Mouse (Mus musculus): ENCODE data around the gene Irf4. TPM values are rescaled to one million over a fixed set of nuclear protein-coding genes. Genes with fewer than 3 reads are reported as not detected.

The Irf4 gene
- polyA plus RNA-seq, 1 experiment from 2014 or later: 0.10 TPM

- H3K4me3 ChIP-seq (ENCODE audit: low read depth, low read length): no peak overlapping the region
- H3K27ac ChIP-seq (ENCODE audit: low read length): no peak overlapping the region
- H3K36me3 ChIP-seq (ENCODE audit: control insufficient read depth, insufficient read depth, low read length): no peaks in the 10 kb centered on the region
- ATAC-seq: no peak
- WGBS: 78% methylated on average over 11 of the region's 11 CpGs
- H3K9me3 ChIP-seq (replicated peaks; ENCODE audit: control insufficient read depth, low read length, poor library complexity, severe bottlenecking): no peaks in the 10 kb centered on the region
- no peak overlapping the region for H3K4me2 ChIP-seq (ENCODE audit: low read length)
- peaks cover 48% of the 10 kb centered on the region for H3K27me3 ChIP-seq (ENCODE audit: control insufficient read depth, insufficient read depth, low read depth, low read length)
- H3K4me1 ChIP-seq (ENCODE audit: control insufficient read depth, insufficient read depth, low read length): peaks cover 21% of the 10 kb centered on the region
- H3K9ac ChIP-seq (ENCODE audit: low read depth, low read length): no peak overlapping the region
Measured at GRCm38 (mm10) chr13:30747504-30747903, 1.5 kb upstream of the Irf4 start.

GRCm38 (mm10) chr13:30748321-30748720 lies 705 bp upstream of the Irf4 start:
- Histone ChIP-seq H3K36me3 (ENCODE audit: control insufficient read depth, insufficient read depth, low read length) (no peaks in the 10 kb centered on the region), H3K4me3 (ENCODE audit: low read depth, low read length) (no peak overlapping the region), H3K4me2 (ENCODE audit: low read length) (no peak overlapping the region), H3K4me1 (ENCODE audit: control insufficient read depth, insufficient read depth, low read length) (peaks cover 21% of the 10 kb centered on the region), H3K27ac (ENCODE audit: low read length) (no peak overlapping the region), H3K9me3 (replicated peaks; ENCODE audit: control insufficient read depth, low read length, poor library complexity, severe bottlenecking) (no peaks in the 10 kb centered on the region), H3K27me3 (ENCODE audit: control insufficient read depth, insufficient read depth, low read depth, low read length) (peaks cover 48% of the 10 kb centered on the region), H3K9ac (ENCODE audit: low read depth, low read length) (no peak overlapping the region)
- WGBS: 56% methylated on average over 11 of the region's 11 CpGs
- no peak for ATAC-seq

GRCm38 (mm10) chr13:30749557-30750141 lies 623 bp downstream of the Irf4 start:
- Histone ChIP-seq H3K4me2 (ENCODE audit: low read length) (peak overlapping the region; percentile 59), H3K9ac (ENCODE audit: low read depth, low read length) (no peak overlapping the region), H3K9me3 (replicated peaks; ENCODE audit: control insufficient read depth, low read length, poor library complexity, severe bottlenecking) (no peaks in the 10 kb centered on the region), H3K27me3 (ENCODE audit: control insufficient read depth, insufficient read depth, low read depth, low read length) (peaks cover 48% of the 10 kb centered on the region), H3K27ac (ENCODE audit: low read length) (no peak overlapping the region), H3K4me3 (ENCODE audit: low read depth, low read length) (peak overlapping the region; percentile 40), H3K36me3 (ENCODE audit: control insufficient read depth, insufficient read depth, low read length) (no peaks in the 10 kb centered on the region), H3K4me1 (ENCODE audit: control insufficient read depth, insufficient read depth, low read length) (peaks cover 21% of the 10 kb centered on the region)
- ATAC-seq: 0 out of 2 replicates have a peak, but pooled peaks have one; percentile 12
- 5% methylated on average over 11 of the region's 11 CpGs for WGBS

GRCm38 (mm10) chr13:30750461-30751303 lies 1.7 kb downstream of the Irf4 start:
- WGBS: 2% methylated on average over 33 of the region's 33 CpGs
- Histone ChIP-seq H3K27ac (ENCODE audit: low read length) (no peak overlapping the region), H3K9me3 (replicated peaks; ENCODE audit: control insufficient read depth, low read length, poor library complexity, severe bottlenecking) (no peaks in the 10 kb centered on the region), H3K4me3 (ENCODE audit: low read depth, low read length) (peak overlapping the region; percentile 40), H3K4me2 (ENCODE audit: low read length) (peak overlapping the region; percentile 59), H3K36me3 (ENCODE audit: control insufficient read depth, insufficient read depth, low read length) (no peaks in the 10 kb centered on the region), H3K27me3 (ENCODE audit: control insufficient read depth, insufficient read depth, low read depth, low read length) (peaks cover 48% of the 10 kb centered on the region), H3K9ac (ENCODE audit: low read depth, low read length) (no peak overlapping the region), H3K4me1 (ENCODE audit: control insufficient read depth, insufficient read depth, low read length) (peaks cover 21% of the 10 kb centered on the region)
- peak; percentile 47; the same call in 1 of the 2 replicates for ATAC-seq

- no peak overlapping the region for H3K9ac ChIP-seq (ENCODE audit: low read depth, low read length)
- H3K36me3 ChIP-seq (ENCODE audit: control insufficient read depth, insufficient read depth, low read length): no peaks in the 10 kb centered on the region
- no peak overlapping the region for H3K4me3 ChIP-seq (ENCODE audit: low read depth, low read length)
- no peaks in the 10 kb centered on the region for H3K9me3 ChIP-seq (replicated peaks; ENCODE audit: control insufficient read depth, low read length, poor library complexity, severe bottlenecking)
- 18% methylated on average over 6 of the region's 6 CpGs for WGBS
- H3K4me2 ChIP-seq (ENCODE audit: low read length): no peak overlapping the region
- ATAC-seq: no peak
- H3K27me3 ChIP-seq (ENCODE audit: control insufficient read depth, insufficient read depth, low read depth, low read length): peaks cover 48% of the 10 kb centered on the region
- H3K4me1 ChIP-seq (ENCODE audit: control insufficient read depth, insufficient read depth, low read length): peaks cover 21% of the 10 kb centered on the region
- H3K27ac ChIP-seq (ENCODE audit: low read length): no peak overlapping the region
Measured at GRCm38 (mm10) chr13:30751304-30751580, 2.2 kb downstream of the Irf4 start.

GRCm38 (mm10) chr13:30752581-30753187 lies 3.7 kb downstream of the Irf4 start:
- H3K9me3 ChIP-seq (replicated peaks; ENCODE audit: control insufficient read depth, low read length, poor library complexity, severe bottlenecking): no peaks in the 10 kb centered on the region
- H3K4me1 ChIP-seq (ENCODE audit: control insufficient read depth, insufficient read depth, low read length): peaks cover 21% of the 10 kb centered on the region
- H3K4me2 ChIP-seq (ENCODE audit: low read length): no peak overlapping the region
- H3K27ac ChIP-seq (ENCODE audit: low read length): no peak overlapping the region
- no peak overlapping the region for H3K9ac ChIP-seq (ENCODE audit: low read depth, low read length)
- 86% methylated on average over 4 of the region's 4 CpGs for WGBS
- no peak for ATAC-seq
- peaks cover 40% of the 10 kb centered on the region for H3K27me3 ChIP-seq (ENCODE audit: control insufficient read depth, insufficient read depth, low read depth, low read length)
- no peak overlapping the region for H3K4me3 ChIP-seq (ENCODE audit: low read depth, low read length)
- H3K36me3 ChIP-seq (ENCODE audit: control insufficient read depth, insufficient read depth, low read length): no peaks in the 10 kb centered on the region

- Histone ChIP-seq H3K4me2 (ENCODE audit: low read length) (no peak overlapping the region), H3K4me1 (ENCODE audit: control insufficient read depth, insufficient read depth, low read length) (peaks cover 21% of the 10 kb centered on the region), H3K9me3 (replicated peaks; ENCODE audit: control insufficient read depth, low read length, poor library complexity, severe bottlenecking) (no peaks in the 10 kb centered on the region), H3K27ac (ENCODE audit: low read length) (no peak overlapping the region), H3K4me3 (ENCODE audit: low read depth, low read length) (no peak overlapping the region), H3K9ac (ENCODE audit: low read depth, low read length) (no peak overlapping the region), H3K36me3 (ENCODE audit: control insufficient read depth, insufficient read depth, low read length) (no peaks in the 10 kb centered on the region), H3K27me3 (ENCODE audit: control insufficient read depth, insufficient read depth, low read depth, low read length) (peaks cover 36% of the 10 kb centered on the region)
- no peak for ATAC-seq
- WGBS: 90% methylated on average over 3 of the region's 3 CpGs
Measured at GRCm38 (mm10) chr13:30753441-30753840, 4.4 kb downstream of the Irf4 start.

GRCm38 (mm10) chr13:30754066-30754465 lies 5.0 kb downstream of the Irf4 start:
- Histone ChIP-seq H3K9me3 (replicated peaks; ENCODE audit: control insufficient read depth, low read length, poor library complexity, severe bottlenecking) (no peaks in the 10 kb centered on the region), H3K9ac (ENCODE audit: low read depth, low read length) (no peak overlapping the region), H3K36me3 (ENCODE audit: control insufficient read depth, insufficient read depth, low read length) (no peaks in the 10 kb centered on the region), H3K4me3 (ENCODE audit: low read depth, low read length) (no peak overlapping the region), H3K4me2 (ENCODE audit: low read length) (no peak overlapping the region), H3K27me3 (ENCODE audit: control insufficient read depth, insufficient read depth, low read depth, low read length) (peaks cover 31% of the 10 kb centered on the region), H3K4me1 (ENCODE audit: control insufficient read depth, insufficient read depth, low read length) (peaks cover 17% of the 10 kb centered on the region), H3K27ac (ENCODE audit: low read length) (no peak overlapping the region)
- 89% methylated on average over 4 of the region's 4 CpGs for WGBS
- no peak for ATAC-seq
